Mouse (Mus musculus) kidney, postnatal 0 days (tissue): ENCODE measurements around the gene Nek2. TPM values are rescaled to one million over a fixed set of nuclear protein-coding genes. Genes with fewer than 3 reads are reported as not detected.

Experiments
- ATAC-seq: fragments of 200-750 bp; cut with Nextera tagmentation; replicated peaks from 2 replicates; pipeline ENCODE4 v1.8.0; 2017; ENCODE audit warnings: low read depth, moderate number of reproducible peaks, moderate TSS enrichment, moderate library complexity; ENCODE audit not compliant: low FRiP score
- DNase-seq: peaks from one replicate; pipeline ENCODE4 v3.0.0-alpha.2; 2016; ENCODE audit warnings: low spot score
- H3K27ac ChIP-seq: fragments of 300-500 bp; sonication (generic); 2 replicates; pipeline ENCODE4 v1.5.1; 2014; ENCODE audit warnings: mild to moderate bottlenecking
- H3K27me3 ChIP-seq: fragments of 300-500 bp; sonication (generic); 2 replicates; pipeline ENCODE4 v1.6.1; 2014; ENCODE audit warnings: low read length, mixed read lengths; ENCODE audit not compliant: insufficient read depth
- H3K36me3 ChIP-seq: fragments of 300-500 bp; sonication (generic); 2 replicates; pipeline ENCODE4 v1.6.1; 2014; ENCODE audit warnings: low read length, mixed read lengths; ENCODE audit not compliant: insufficient read depth
- H3K4me1 ChIP-seq: fragments of 300-500 bp; sonication (generic); replicated peaks from 2 replicates; pipeline ENCODE4 v1.6.1; 2014; ENCODE audit warnings: antibody characterized with exemption, low read length, mixed read lengths; ENCODE audit not compliant: insufficient read depth
- H3K4me2 ChIP-seq: fragments of 300-500 bp; sonication (generic); 2 replicates; pipeline ENCODE4 v1.6.1; 2014; ENCODE audit warnings: mild to moderate bottlenecking, low read length, moderate library complexity, mixed read lengths
- H3K4me3 ChIP-seq: fragments of 300-500 bp; sonication (generic); replicated peaks from 2 replicates; pipeline ENCODE4 v1.5.1; 2014; ENCODE audit warnings: low read depth, low read length
- H3K9ac ChIP-seq: fragments of 300-500 bp; sonication (generic); 2 replicates; pipeline ENCODE4 v1.6.1; 2014; ENCODE audit warnings: low read depth, low read length
- H3K9me3 ChIP-seq: fragments of 300-500 bp; sonication (generic); replicated peaks from 2 replicates; pipeline ENCODE4 v1.6.1; 2016; ENCODE audit warnings: low read length, inconsistent platforms, mixed read lengths
- CTCF ChIP-seq: IDR thresholded peaks from 2 replicates; pipeline ENCODE4 v1.5.1; 2016; ENCODE audit warnings: antibody characterized with exemption, low read depth, mild to moderate bottlenecking, moderate library complexity
- WGBS: fragments of 180-500 bp; shearing (Covaris S2); extraction: QIAGEN DNeasy Blood & Tissue Kit; methylation state at CpG from one replicate; pipeline ENCODE4 v1.1.7; 2014; 5-methylcytosine and 5-hydroxymethylcytosine counted together
- polyA plus RNA-seq: library from polyadenylated mRNA; unstranded; fragments of >200 nt; fragmentation: Nextera tagmentation; extraction: Ambion mirVana; gene quantifications from 2 replicates; pipeline ENCODE4 v1.2.1, GENCODE M21; 2015

The Nek2 gene
- polyA plus RNA-seq, 1 experiment from 2014 or later = 21.3 TPM

DNA sequence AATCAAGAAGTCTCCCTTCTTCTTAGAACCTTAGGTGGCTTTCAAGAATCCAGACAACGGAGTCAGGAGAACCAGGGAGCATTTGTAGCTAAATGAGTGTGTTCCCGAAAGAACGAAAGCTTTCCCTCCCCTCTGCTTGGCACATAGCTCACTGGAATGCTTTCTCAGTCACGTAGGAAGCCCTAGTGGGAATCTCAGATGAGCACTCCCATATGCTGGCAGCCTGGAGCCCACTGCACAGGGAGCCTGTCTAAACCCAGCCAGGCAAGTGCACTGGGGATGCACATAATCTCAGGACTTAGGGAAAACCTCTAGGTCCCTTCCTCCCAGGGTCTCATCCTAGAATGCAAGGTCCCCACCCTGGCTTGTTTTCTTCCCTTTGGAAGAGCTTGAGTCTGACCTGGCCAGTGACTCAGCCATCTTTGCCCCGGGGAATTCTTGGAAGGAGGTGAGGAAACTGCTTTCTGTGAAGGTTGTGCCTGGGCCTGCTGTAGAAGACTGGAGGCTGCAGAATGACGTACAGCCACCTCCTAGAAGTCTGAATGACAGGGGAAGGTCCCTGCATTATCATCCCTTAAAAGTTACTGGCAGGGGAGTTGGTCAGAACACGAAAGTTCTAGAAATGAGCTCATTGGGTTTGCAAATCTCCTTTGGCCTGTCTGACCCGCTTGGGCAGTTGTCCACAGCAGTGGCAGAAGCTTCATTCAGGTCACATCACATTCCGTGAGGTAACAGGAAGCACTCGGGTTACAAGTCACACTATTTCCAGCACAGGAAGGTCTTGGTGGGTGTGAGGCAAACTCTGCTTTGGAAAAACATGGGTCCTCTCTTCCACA is 18.2 kb upstream of the Nek2 start:
- no peak for ATAC-seq

DNA sequence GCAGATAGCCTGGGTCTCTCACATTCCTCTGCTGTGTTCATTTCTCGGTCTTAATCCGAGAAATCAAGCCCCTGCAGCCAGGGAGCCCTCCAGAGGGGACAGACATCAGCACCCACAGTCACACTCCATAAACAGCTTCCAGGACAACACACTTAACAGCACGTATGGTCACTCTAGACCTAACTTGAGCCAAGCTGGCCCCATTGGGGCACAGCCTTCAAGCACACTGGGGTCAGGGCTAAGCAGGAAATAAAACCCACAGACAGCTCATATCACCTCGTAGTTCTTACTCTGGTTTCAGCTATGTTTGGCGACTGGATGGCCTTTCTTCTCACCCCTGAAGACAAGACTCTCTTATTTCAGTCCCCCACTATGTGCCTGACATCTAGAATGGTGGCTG is 16.5 kb upstream of the Nek2 start:
- WGBS = 37% methylated on average over 5 of the region's 5 CpGs
- no peaks in the 10 kb centered on the region for H3K36me3 ChIP-seq
- TF ChIP-seq CTCF = no peak
- no peak overlapping the region for H3K4me2 ChIP-seq
- ATAC-seq = no peak
- no peaks in the 10 kb centered on the region for H3K27me3 ChIP-seq
- no peak overlapping the region for H3K9ac ChIP-seq
- 0 out of 2 replicates have a peak, but pooled peaks cover 7% of the 10 kb centered on the region for H3K4me1 ChIP-seq
- no peak overlapping the region for H3K27ac ChIP-seq
- DNase-seq = peak; percentile 36
- no peak overlapping the region for H3K4me3 ChIP-seq
- no peaks in the 10 kb centered on the region for H3K9me3 ChIP-seq

More for the DNA sequence above, 18.2 kb upstream of the Nek2 start:
- Histone ChIP-seq H3K27ac (peak overlapping the region; percentile 25; the same call in 1 of the 2 replicates), H3K27me3 (no peaks in the 10 kb centered on the region), H3K4me3 (no peak overlapping the region), H3K9me3 (no peaks in the 10 kb centered on the region), H3K36me3 (no peaks in the 10 kb centered on the region), H3K4me2 (no peak overlapping the region), H3K4me1 (0 out of 2 replicates have a peak, but pooled peaks cover 7% of the 10 kb centered on the region), H3K9ac (no peak overlapping the region)
- WGBS = 52% methylated on average over 10 of the region's 10 CpGs
- no peak for TF ChIP-seq CTCF
- no peak for DNase-seq

DNA sequence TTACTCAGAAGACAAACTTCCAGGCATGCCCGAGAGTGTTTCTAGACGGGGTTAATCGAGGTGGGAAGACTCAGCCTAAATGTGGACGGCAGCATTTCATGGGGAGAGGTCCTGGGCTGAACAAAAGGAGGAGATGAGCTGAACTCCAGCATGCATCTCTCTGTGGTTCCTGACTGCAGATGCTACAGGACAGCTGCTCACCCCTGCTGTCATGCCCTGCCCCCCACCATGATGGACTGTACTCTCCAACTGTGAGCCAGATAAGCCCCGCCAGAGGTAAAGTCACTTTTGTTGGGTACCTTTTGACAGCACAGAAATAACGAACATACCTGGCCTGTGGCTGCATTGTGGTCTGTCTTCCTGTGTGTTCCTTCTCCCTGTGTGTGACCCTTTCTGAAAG is 15.5 kb upstream of the Nek2 start:
- Histone ChIP-seq H3K4me3 (no peak overlapping the region), H3K27me3 (no peaks in the 10 kb centered on the region), H3K9me3 (no peaks in the 10 kb centered on the region), H3K36me3 (no peaks in the 10 kb centered on the region), H3K4me1 (0 out of 2 replicates have a peak, but pooled peaks cover 7% of the 10 kb centered on the region), H3K9ac (no peak overlapping the region), H3K4me2 (no peak overlapping the region), H3K27ac (no peak overlapping the region)
- no peak for DNase-seq
- no peak for ATAC-seq
- TF ChIP-seq CTCF = no peak
- 54% methylated on average over 6 of the region's 6 CpGs for WGBS

DNA sequence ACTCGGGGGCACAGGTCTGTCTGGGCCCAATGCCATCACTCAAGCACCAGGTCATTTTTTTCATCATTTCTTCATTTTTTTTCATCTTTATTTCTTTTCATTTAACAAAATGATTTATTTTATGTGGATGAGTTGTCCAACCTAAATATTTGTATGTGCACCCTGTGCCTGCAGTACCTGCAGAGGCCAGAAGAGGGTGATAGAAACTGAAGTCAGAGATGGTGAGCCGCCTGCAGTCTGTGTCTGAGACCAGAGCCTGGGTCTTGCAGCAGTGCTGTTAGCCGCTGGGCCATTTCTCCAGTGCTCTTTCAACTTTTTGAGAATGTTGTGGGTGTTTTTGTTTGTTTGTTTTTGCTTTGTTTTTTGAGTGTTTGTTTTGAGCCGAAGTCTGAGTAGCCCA is 14.5 kb upstream of the Nek2 start:
- TF ChIP-seq CTCF = peak; percentile 32; the same call in 1 of the 2 replicates
- Histone ChIP-seq H3K4me3 (no peak overlapping the region), H3K9ac (no peak overlapping the region), H3K4me2 (no peak overlapping the region), H3K27me3 (no peaks in the 10 kb centered on the region), H3K27ac (no peak overlapping the region), H3K36me3 (no peaks in the 10 kb centered on the region), H3K4me1 (0 out of 2 replicates have a peak, but pooled peaks cover 7% of the 10 kb centered on the region), H3K9me3 (no peaks in the 10 kb centered on the region)
- DNase-seq (no peak), ATAC-seq (no peak)
- 94% methylated on average over 4 of the region's 4 CpGs for WGBS

DNA sequence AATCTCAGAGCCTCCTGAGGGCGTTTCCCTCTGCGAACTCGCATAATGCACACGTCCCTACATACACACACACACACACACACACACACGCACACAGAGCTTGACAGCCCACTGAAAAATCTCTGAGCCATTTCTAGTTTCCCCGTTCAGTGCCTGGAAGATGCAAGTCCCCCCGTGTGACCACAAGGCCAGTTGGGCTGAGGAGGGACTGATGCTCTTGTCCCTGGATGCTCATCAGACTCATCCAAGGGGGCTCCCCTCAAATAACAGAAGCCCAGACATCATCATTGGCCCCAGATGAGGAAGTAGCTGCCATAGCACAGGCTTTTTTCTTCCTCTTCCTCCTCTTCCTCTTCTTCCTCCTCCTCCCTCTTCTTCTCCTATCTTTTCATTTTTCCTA is 13.3 kb upstream of the Nek2 start:
- ATAC-seq (no peak), DNase-seq (no peak)
- Histone ChIP-seq H3K36me3 (no peaks in the 10 kb centered on the region), H3K4me1 (0 out of 2 replicates have a peak, but pooled peaks cover 3% of the 10 kb centered on the region), H3K9me3 (no peaks in the 10 kb centered on the region), H3K27me3 (no peaks in the 10 kb centered on the region), H3K4me3 (no peak overlapping the region), H3K27ac (no peak overlapping the region), H3K4me2 (no peak overlapping the region), H3K9ac (no peak overlapping the region)
- 88% methylated on average over 7 of the region's 7 CpGs for WGBS
- TF ChIP-seq CTCF = no peak

DNA sequence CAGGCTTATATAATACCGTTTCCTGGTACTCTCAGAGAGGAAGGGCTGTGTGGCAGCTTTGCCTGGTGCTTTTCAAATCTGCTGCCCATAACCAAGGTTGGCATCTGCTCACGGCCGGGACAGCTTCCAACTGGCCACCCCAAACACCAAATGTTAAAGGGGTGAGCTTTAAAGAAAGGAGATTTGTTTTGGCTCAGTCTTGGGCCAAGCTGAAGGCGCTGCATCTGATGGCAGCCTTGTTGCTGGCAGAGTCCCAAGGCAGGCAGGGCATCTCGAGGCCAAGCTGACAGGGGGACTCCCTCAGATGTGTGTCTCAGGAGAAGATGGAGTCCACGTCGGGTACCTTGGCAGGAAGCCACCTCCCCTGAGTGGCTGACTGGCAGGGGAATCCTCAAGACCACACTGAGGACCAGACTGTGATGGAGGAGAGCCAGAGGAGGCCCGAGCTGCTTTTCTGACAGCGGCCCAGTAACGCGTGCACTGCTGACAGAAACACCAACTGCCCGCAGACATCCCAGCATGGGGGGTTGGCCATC is 12.5 kb upstream of the Nek2 start:
- no peak overlapping the region for H3K9ac ChIP-seq
- ATAC-seq = no peak

More for the DNA sequence above, 12.5 kb upstream of the Nek2 start:
- TF ChIP-seq CTCF = no peak
- 78% methylated on average over 12 of the region's 12 CpGs for WGBS
- H3K27ac ChIP-seq = no peak overlapping the region
- H3K4me3 ChIP-seq = no peak overlapping the region
- H3K4me1 ChIP-seq = no peaks in the 10 kb centered on the region
- no peak for DNase-seq
- no peaks in the 10 kb centered on the region for H3K27me3 ChIP-seq
- H3K36me3 ChIP-seq = no peaks in the 10 kb centered on the region
- no peaks in the 10 kb centered on the region for H3K9me3 ChIP-seq
- H3K4me2 ChIP-seq = no peak overlapping the region
